Mouse (Mus musculus) liver, embryonic 15.5 days (tissue): ENCODE results near the gene Ltbp1. TPM values are rescaled to one million over a fixed set of nuclear protein-coding genes. Genes with fewer than 3 reads are reported as not detected.

Experiments used
- ATAC-seq: fragments of 200-750 bp; cut with Nextera tagmentation; 2 replicates; pipeline ENCODE4 v1.8.0; 2017; ENCODE audit warnings: moderate number of reproducible peaks, mild to moderate bottlenecking, moderate library complexity; ENCODE audit not compliant: insufficient read depth
- H3K27ac ChIP-seq: fragments of 300-500 bp; sonication (generic); replicated peaks from 2 replicates; pipeline ENCODE4 v1.5.1; 2015; ENCODE audit warnings: mild to moderate bottlenecking, inconsistent platforms
- H3K27me3 ChIP-seq: fragments of 300-500 bp; sonication (generic); 2 replicates; pipeline ENCODE4 v1.6.1; 2015; ENCODE audit warnings: mild to moderate bottlenecking, inconsistent platforms
- H3K36me3 ChIP-seq: fragments of 300-500 bp; sonication (generic); replicated peaks from 2 replicates; pipeline ENCODE4 v1.6.1; 2015; ENCODE audit warnings: moderate library complexity, mild to moderate bottlenecking, inconsistent platforms
- H3K4me1 ChIP-seq: fragments of 300-500 bp; sonication (generic); replicated peaks from 2 replicates; pipeline ENCODE4 v1.6.1; 2015; ENCODE audit warnings: inconsistent platforms
- H3K4me2 ChIP-seq: fragments of 300-500 bp; sonication (generic); 2 replicates; pipeline ENCODE4 v1.6.1; 2015; ENCODE audit warnings: moderate library complexity, mild to moderate bottlenecking, inconsistent platforms
- H3K4me3 ChIP-seq: fragments of 300-500 bp; sonication (generic); replicated peaks from 2 replicates; pipeline ENCODE4 v1.5.1; 2015; ENCODE audit warnings: mild to moderate bottlenecking, inconsistent platforms
- H3K9ac ChIP-seq: fragments of 300-500 bp; sonication (generic); 2 replicates; pipeline ENCODE4 v1.6.1; 2015; ENCODE audit warnings: moderate library complexity, mild to moderate bottlenecking, inconsistent platforms
- H3K9me3 ChIP-seq: fragments of 300-500 bp; sonication (generic); replicated peaks from 2 replicates; pipeline ENCODE4 v1.6.1; 2016; ENCODE audit warnings: inconsistent platforms
- WGBS: fragments of 180-500 bp; shearing (Covaris S2); methylation state at CpG from one replicate; pipeline ENCODE4 v1.1.7; 2015; ENCODE audit warnings: mixed read lengths; ENCODE audit not compliant: insufficient replicate concordance; 5-methylcytosine and 5-hydroxymethylcytosine counted together
- polyA plus RNA-seq: library from polyadenylated mRNA; unstranded; fragments of >200 nt; fragmentation: Nextera tagmentation; extraction: Ambion mirVana; gene quantifications from 2 replicates; pipeline ENCODE4 v1.2.1, GENCODE M21; 2015

The Ltbp1 gene
- polyA plus RNA-seq, 1 experiment from 2014 or later = 1.8 TPM

DNA sequence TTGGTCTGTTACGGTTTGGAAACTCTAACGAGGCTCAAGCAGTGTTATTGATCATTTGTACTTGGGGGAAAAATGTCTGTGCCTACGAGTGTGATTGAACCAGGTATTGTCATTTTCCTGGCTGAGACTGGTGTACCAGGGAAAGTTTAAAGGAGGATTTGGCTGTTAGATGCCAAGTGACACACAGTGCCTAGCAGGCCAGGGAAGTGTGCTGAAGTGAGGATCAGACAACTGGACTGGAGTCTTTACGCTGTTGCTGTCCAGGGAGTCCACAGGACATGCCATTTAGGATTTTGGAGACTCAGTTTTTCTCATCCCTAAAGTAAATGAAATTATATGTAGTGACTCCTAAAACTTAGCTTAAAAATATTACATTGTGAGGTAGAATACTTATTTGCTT lies 174.9 kb downstream of the Ltbp1 start:
- Histone ChIP-seq H3K9ac (no peak overlapping the region), H3K4me3 (no peak overlapping the region), H3K4me2 (no peak overlapping the region), H3K27ac (no peak overlapping the region), H3K36me3 (no peaks in the 10 kb centered on the region), H3K27me3 (no peaks in the 10 kb centered on the region), H3K4me1 (no peaks in the 10 kb centered on the region), H3K9me3 (no peaks in the 10 kb centered on the region)
- 73% methylated on average over 4 of the region's 4 CpGs for WGBS
- ATAC-seq = no peak

DNA sequence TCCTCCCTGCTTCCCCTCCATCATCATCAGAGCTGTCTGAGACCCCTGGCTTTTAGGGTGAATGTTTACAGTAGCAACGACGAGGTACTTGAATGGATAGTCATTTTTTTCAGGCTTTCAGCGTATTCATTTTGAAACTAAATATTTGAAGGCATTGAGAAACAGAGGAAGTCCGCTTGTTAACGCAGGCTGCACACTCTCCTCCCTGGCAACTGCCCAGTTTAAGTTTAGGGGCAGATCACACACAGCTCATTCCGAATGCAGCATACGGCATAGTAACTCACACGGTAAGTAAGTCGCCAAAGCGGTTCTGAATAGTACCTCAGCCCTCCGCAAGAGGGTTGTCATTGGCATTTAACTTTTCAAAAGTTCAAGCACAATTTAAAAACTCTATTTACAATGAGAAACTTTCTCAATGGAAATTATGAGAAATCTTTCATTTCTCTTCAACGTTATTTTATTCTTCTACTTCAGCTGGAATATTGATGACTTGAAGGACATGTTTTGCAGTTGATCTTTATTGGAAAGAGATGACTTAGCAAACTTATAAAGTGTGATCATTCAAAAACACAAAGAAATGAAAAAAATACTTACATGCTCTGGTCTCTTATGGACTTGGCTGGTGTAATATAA lies 175.7 kb downstream of the Ltbp1 start:
- 58% methylated on average over 12 of the region's 12 CpGs for WGBS
- Histone ChIP-seq H3K4me2 (peak overlapping the region; percentile 3; the same call in 1 of the 2 replicates), H3K4me3 (no peak overlapping the region)

DNA sequence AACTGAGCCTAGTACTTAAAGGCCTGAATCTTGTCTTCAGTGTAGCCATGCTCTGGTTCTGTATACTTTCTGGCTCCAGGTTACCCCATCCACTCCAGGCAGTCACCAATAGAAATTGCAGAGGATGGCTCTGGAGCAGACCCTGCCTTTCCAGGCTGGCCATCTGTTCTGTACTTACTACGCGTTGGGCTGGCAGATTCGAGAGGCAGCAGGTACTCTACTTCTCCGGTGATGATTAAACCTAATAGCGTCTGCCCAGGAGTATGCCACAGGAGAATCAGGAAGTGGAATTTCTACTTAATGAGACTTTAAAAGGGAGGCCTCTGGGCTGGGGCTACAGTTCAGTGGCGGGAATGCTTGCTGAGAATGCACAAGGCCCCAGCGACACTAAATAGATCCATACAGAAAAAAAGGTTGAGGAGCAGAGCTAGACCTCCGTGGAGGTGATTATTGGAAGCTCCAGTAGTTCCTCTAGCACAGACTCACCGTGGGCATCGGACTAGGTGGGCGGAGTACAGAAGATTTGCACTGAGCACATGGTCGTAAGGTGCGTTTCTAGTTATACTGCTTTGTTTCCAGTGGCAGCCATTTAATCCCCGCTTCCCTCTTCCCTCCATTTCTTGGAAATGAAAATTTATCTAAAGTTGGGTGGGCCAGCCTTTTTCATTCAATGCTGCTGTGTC lies 177.1 kb downstream of the Ltbp1 start:
- H3K4me2 ChIP-seq = no peak overlapping the region
- ATAC-seq = no peak
- H3K4me1 ChIP-seq = no peaks in the 10 kb centered on the region
- H3K36me3 ChIP-seq = no peaks in the 10 kb centered on the region
- WGBS = 74% methylated on average over 14 of the region's 14 CpGs
- no peak overlapping the region for H3K27ac ChIP-seq
- H3K27me3 ChIP-seq = no peaks in the 10 kb centered on the region
- no peak overlapping the region for H3K4me3 ChIP-seq
- H3K9me3 ChIP-seq = no peaks in the 10 kb centered on the region
- no peak overlapping the region for H3K9ac ChIP-seq

More for the DNA sequence above, 175.7 kb downstream of the Ltbp1 start:
- no peak overlapping the region for H3K27ac ChIP-seq
- no peaks in the 10 kb centered on the region for H3K4me1 ChIP-seq
- no peak for ATAC-seq
- H3K27me3 ChIP-seq = no peaks in the 10 kb centered on the region
- H3K36me3 ChIP-seq = no peaks in the 10 kb centered on the region
- no peak overlapping the region for H3K9ac ChIP-seq
- H3K9me3 ChIP-seq = no peaks in the 10 kb centered on the region

DNA sequence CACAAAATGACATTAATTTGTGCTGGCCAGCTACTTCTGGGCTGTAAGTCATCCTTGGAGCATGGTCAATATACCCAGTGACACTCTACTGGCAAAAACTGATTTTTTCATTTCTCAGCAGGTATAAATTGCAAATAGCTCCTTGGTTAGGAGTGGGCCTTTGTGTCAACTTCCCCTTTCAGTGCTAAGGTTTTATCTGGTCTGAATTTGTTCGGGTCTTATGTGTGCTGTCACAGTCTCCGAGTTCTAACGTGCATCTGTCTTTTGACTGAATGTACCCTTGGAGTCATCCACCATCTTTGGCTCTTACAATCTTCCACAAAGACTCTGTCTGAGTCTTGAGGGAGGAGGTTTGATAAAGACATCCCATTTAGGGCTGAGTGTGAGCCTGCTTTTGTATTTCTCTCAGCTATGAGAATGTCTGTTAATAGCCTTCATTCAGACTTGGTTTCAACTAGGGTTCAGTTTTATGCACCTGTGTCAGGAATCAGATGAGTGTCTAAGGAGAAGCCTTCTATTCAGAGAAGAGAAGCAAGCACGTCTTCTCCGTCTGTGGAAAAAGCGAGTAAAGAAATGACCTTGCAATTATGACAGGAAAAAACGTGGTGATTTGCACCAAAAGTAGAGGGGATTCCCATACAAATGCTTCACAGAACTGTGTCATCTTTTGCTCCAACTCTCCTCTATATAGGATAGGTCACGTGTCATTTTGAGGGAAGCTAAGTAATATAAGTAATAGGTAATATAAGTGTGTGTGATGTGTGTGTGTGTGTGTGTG lies 181.6 kb downstream of the Ltbp1 start:
- ATAC-seq = no peak
- Histone ChIP-seq H3K27me3 (no peaks in the 10 kb centered on the region), H3K4me3 (no peak overlapping the region), H3K9ac (no peak overlapping the region), H3K4me1 (no peaks in the 10 kb centered on the region), H3K27ac (no peak overlapping the region), H3K9me3 (no peaks in the 10 kb centered on the region), H3K4me2 (no peak overlapping the region), H3K36me3 (no peaks in the 10 kb centered on the region)
- WGBS = 65% methylated on average over 8 of the region's 8 CpGs

DNA sequence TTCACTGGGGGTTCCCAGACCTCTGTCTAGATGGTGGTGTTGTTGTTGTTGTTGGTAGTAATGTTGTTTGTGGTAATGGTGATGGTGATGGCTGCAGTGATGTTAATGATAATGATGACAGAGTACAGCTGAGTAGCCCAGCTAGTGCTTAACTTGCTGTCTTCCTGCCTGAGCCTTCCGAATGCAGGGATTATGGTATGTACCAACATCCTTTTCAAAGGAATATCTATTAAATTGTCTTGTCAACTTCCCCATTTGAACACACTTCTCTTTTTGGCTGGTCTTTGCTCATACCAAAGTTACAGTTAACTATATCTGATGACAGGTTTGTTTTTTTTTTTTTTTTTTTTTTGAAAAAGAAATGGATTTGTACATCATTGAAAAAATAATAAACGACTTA lies 191.6 kb downstream of the Ltbp1 start:
- no peaks in the 10 kb centered on the region for H3K9me3 ChIP-seq
- WGBS = 50% methylated on average over 2 of the region's 2 CpGs
- H3K27ac ChIP-seq = no peak overlapping the region
- H3K4me2 ChIP-seq = no peak overlapping the region
- H3K27me3 ChIP-seq = no peaks in the 10 kb centered on the region
- H3K9ac ChIP-seq = no peak overlapping the region
- no peaks in the 10 kb centered on the region for H3K36me3 ChIP-seq
- H3K4me3 ChIP-seq = no peak overlapping the region
- H3K4me1 ChIP-seq = peaks cover 6% of the 10 kb centered on the region; the same call in 1 of the 2 replicates
- no peak for ATAC-seq

DNA sequence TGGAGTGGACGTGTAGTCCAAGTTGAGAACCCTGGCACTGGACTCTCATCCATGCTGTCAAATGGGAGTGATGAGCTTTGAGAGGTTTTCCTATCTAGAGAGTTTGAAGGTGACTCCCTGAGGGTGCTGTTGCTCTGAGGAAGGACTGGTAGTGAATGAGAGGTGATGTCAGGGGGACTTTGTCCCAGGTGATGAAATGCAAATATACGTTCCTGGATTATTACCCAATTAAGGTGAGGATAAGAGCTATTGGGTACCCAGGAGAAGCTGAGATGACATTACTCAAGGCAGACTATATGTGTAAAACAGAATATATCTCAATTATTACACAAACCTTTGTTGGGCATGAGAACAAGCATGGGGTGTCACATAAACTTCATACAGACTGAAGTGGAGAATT lies 193.4 kb downstream of the Ltbp1 start:
- no peaks in the 10 kb centered on the region for H3K9me3 ChIP-seq
- peaks cover 6% of the 10 kb centered on the region; the same call in 1 of the 2 replicates for H3K4me1 ChIP-seq
- ATAC-seq = no peak
- no peak overlapping the region for H3K9ac ChIP-seq
- no peak overlapping the region for H3K27ac ChIP-seq
- H3K4me2 ChIP-seq = no peak overlapping the region
- 57% methylated on average over 2 of the region's 2 CpGs for WGBS
- no peak overlapping the region for H3K4me3 ChIP-seq
- no peaks in the 10 kb centered on the region for H3K36me3 ChIP-seq
- no peaks in the 10 kb centered on the region for H3K27me3 ChIP-seq

DNA sequence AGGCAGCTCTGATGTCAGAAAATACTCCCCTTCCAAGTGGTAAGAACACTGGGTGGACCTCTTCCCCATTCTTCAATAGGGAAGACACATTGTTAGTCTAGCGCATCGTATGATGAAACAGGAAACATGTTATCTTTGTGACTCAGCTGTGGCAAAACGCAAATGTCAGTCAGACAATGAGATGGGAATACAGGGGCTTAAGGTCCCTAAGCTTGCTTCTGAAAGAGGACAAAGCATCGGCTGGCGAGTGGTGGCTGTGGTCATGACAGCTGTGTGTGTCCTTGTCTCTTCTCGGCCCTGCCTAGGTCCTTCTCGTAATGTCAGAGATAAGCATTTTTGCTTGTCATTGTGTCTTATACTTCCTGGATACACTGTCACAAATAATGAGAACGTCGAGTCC lies 194.3 kb downstream of the Ltbp1 start:
- H3K9me3 ChIP-seq = no peaks in the 10 kb centered on the region
- no peak overlapping the region for H3K27ac ChIP-seq
- no peak overlapping the region for H3K4me2 ChIP-seq
- H3K4me3 ChIP-seq = no peak overlapping the region
- 9% methylated on average over 9 of the region's 9 CpGs for WGBS
- no peak for ATAC-seq
- H3K36me3 ChIP-seq = no peaks in the 10 kb centered on the region
- peaks cover 6% of the 10 kb centered on the region; the same call in 1 of the 2 replicates for H3K4me1 ChIP-seq
- no peaks in the 10 kb centered on the region for H3K27me3 ChIP-seq
- H3K9ac ChIP-seq = no peak overlapping the region

DNA sequence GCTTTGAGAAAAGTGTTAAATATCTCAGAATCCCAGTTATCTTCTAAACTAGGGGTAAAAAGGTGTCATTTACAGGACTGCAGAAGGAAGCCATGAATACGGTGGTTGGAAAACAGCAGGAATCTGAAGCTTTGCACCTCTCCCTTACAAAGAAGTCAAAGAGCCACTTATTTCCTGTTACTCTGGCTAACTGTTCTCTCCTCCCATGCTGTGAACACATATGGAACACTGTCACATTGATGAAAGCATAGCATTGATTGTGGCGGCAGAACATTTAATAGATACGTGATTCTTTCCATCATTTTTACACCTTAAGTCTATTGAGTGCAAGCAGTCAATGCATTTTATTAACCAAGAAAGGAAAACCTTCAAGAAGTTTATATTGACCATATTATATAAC lies 196.9 kb downstream of the Ltbp1 start:
- WGBS = 69% methylated on average over 3 of the region's 3 CpGs
- no peak overlapping the region for H3K9ac ChIP-seq
- no peak overlapping the region for H3K4me2 ChIP-seq
- peaks cover 6% of the 10 kb centered on the region; the same call in 1 of the 2 replicates for H3K4me1 ChIP-seq
- H3K36me3 ChIP-seq = no peaks in the 10 kb centered on the region
- ATAC-seq = no peak
- no peak overlapping the region for H3K4me3 ChIP-seq
- H3K27me3 ChIP-seq = no peaks in the 10 kb centered on the region
- H3K27ac ChIP-seq = no peak overlapping the region
- H3K9me3 ChIP-seq = no peaks in the 10 kb centered on the region

DNA sequence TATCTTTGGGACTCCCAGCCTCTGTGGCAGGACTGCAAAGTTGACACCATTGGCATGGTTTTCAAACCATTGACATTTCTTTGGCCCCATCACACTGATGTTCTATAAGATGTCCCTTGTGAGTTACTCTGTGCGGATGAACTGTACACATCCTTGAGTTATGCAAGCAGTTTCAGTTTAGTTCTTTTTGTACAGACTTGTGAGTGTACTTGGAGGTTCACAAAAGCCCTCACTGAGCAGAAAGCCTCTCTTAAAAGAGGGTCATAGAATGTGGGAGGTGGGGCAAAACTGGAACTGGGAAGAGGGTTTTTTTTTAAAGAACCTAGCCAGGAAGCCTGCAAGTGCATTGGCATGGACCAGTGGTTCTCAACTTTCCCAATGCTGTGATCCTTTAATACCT lies 198.7 kb downstream of the Ltbp1 start:
- no peak overlapping the region for H3K27ac ChIP-seq
- no peaks in the 10 kb centered on the region for H3K27me3 ChIP-seq
- no peaks in the 10 kb centered on the region for H3K9me3 ChIP-seq
- H3K4me2 ChIP-seq = no peak overlapping the region
- no peak overlapping the region for H3K4me3 ChIP-seq
- peaks cover 6% of the 10 kb centered on the region; the same call in 1 of the 2 replicates for H3K4me1 ChIP-seq
- no peak for ATAC-seq
- no peak overlapping the region for H3K9ac ChIP-seq
- 61% methylated on average over 1 of the region's 1 CpGs for WGBS
- H3K36me3 ChIP-seq = no peaks in the 10 kb centered on the region

DNA sequence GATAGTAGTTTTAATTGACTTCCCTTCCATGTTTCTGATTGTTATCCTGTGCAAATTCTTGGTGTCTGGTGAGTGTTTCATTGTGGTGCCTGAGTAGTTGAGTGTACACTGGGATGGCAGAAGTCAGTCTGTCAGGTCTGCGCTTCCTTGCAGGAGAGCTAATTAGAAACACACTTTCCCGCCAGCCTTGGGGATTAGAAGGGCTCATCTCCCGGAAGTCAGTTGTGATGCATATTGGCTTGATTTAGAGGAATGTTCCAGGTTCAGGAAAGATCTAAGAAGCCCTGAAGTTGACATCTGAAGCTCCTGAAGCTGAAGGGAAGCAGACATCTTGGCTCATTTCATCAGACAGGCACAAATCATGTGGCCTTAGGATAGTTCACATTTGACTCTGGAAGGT lies 200.9 kb downstream of the Ltbp1 start:
- Histone ChIP-seq H3K9me3 (no peaks in the 10 kb centered on the region), H3K36me3 (no peaks in the 10 kb centered on the region), H3K4me2 (no peak overlapping the region), H3K4me1 (no peaks in the 10 kb centered on the region), H3K9ac (no peak overlapping the region), H3K27me3 (no peaks in the 10 kb centered on the region), H3K4me3 (no peak overlapping the region), H3K27ac (no peak overlapping the region)
- WGBS = 82% methylated on average over 3 of the region's 3 CpGs
- ATAC-seq = no peak

DNA sequence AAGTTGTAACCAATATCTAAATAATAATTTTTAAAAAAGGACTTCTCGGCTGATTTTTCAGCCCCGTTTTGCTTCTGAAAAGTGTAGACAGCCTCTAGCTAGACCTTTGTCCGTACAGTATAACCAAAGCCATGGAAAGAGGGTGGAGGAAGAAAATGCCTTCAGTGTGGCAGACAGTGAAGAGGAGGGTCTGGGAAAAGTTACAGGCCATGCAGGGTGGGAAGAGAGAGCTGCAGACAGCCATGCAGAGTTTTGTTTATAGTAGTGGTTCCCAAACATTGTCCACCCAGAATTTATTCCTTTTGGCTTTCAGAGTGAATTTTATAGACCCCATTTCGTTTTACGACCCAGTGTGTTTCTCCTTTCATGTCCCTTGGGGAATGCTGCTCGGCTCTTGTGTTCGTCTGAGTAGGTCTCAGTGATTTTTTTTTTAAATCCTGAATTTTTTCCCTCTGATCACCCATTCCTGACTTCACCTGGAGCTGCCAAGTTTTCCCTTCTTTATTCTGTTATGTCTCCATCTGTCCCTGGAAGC lies 202.9 kb downstream of the Ltbp1 start:
- 78% methylated on average over 7 of the region's 7 CpGs for WGBS
- no peak overlapping the region for H3K4me2 ChIP-seq
- no peak overlapping the region for H3K27ac ChIP-seq
- H3K27me3 ChIP-seq = no peaks in the 10 kb centered on the region
- no peak for ATAC-seq
- H3K4me3 ChIP-seq = no peak overlapping the region
- H3K9me3 ChIP-seq = no peaks in the 10 kb centered on the region
- no peak overlapping the region for H3K9ac ChIP-seq
- H3K4me1 ChIP-seq = no peaks in the 10 kb centered on the region
- no peaks in the 10 kb centered on the region for H3K36me3 ChIP-seq
